Mouse (Mus musculus) neutrophil, adult 5-6 weeks (primary cell): ENCODE measurements at regions not wholly inside any gene's neighbourhood (a gene's known extent, or its start where the extent isn't known, plus 50 kb on each side); places are given as distances from the start of the nearest gene placed in this dataset.
"Not testable (repeated sequence)": the region's sequence is repeated elsewhere in the genome, so short reads cannot be mapped to it uniquely, and the experiment has no call there.

Experiments used
- ATAC-seq: fragments of 151-379, 151-347 bp; 2 replicates; pipeline ENCODE4 v1.8.0; 2017; ENCODE audit warnings: mild to moderate bottlenecking, moderate TSS enrichment; ENCODE audit not compliant: insufficient number of reproducible peaks, poor library complexity, low FRiP score, severe bottlenecking; ENCODE audit errors: extremely low read depth

DNA sequence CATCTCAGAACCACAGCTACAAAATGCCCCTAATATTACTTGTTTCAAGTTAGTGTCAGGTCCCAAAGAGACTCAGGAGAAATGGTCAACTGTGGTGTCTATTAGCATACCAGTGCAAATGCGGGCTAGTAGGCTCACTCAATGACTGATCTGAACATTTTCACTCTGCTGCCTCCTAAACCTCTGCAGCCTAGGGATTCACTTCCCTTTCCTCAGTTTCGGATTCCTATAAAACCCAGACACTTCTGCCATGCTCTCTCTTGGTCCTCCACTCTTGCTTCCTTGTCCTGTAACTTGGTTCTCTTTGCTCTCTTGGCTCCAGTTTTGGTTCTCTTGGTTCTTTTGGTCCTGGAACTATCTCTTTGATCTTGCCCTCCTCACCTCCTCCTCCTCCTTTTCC lies 206.3 kb upstream of the Spef2 start:
- ATAC-seq = no peak

- ATAC-seq = no peak
Observed at GRCm38 (mm10) chr15:9974999-9975398, 202.0 kb upstream of the Prlr start.

- no peak for ATAC-seq
Observed at GRCm38 (mm10) chr15:10011289-10012234, 165.5 kb upstream of the Prlr start.

DNA sequence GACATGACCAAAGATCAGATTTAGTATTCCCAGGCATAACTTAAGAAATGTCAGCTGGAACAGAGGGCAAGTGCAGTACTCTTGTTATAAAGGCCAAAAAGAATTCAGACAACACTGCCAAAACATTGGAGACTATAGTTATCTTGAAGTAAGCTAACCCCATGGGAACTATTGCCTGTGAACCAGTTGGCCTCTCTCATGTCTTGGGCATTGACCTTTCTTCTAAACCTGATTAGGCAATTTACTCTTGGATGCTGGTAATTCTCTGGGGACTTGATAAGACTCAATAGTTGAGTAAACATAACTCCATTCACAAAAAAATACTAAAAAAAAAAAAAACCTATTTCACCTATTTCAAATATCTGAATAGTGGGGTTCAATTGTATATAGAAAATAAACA lies 159.8 kb upstream of the Prlr start:
- no peak for ATAC-seq

DNA sequence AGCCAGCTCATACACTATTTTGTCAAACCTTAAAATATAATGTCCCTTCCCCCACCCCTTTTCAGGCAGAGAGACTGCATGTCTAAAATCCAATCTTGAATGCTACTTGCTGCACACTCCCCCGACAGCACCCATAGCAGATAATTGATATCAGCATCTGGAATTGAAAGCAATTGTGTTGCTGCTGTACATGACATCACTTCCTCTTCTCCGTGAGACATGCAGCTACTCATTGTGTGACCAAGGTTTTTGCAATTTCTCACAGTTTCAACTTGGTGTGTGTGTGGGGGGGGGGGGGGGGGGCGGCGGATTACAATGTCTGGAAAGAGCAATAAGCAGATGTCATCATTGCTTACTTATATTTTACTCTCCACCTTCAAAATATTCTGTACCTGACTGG lies 147.1 kb upstream of the Prlr start:
- ATAC-seq = peak; percentile 79

GRCm38 (mm10) chr15:10035561-10035960 lies 141.5 kb upstream of the Prlr start:
- ATAC-seq = 0 out of 2 replicates have a peak, but pooled peaks have one; percentile 30

DNA sequence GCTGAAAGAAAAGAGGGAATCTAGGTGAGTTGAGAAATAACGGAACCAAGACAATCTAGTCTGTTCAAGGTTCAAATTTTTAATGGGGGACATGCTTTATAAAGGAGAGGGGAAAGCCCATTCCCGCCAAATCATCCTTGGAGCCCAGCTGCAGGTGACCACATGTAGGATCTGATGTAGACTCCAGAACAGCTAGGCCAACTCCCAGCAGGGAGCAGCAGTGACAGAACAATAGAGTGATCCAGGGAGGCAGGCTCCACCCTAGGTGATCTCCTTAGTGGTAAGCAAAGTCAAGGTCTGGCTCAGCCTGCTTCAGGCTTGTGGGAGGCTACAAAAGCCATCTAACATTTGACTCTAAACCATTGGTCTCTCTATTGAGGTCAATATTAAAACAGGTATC lies 140.5 kb upstream of the Prlr start:
- ATAC-seq = not testable (repeated sequence)

DNA sequence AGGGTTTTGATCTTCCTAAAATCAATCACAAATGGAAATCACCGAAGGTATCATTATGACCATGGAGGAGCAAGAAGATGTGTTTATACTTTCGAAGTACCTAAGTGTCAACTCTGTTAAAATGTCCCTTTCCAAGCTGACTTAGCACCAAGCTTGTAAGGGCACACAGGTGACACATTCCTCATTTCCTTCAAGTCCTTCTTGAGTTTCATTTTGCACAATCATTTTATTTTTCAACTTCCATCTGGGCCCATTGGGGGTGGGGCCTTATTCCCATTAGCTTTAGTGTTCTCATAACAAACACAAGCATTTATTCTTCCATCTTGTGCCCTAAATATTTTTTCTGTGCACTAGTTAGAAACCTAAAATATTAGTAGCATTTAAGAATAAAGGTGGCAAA lies 103.5 kb upstream of the Prlr start:
- no peak for ATAC-seq

GRCm38 (mm10) chr15:10074916-10075315 lies 102.1 kb upstream of the Prlr start:
- peak; percentile 97 for ATAC-seq

DNA sequence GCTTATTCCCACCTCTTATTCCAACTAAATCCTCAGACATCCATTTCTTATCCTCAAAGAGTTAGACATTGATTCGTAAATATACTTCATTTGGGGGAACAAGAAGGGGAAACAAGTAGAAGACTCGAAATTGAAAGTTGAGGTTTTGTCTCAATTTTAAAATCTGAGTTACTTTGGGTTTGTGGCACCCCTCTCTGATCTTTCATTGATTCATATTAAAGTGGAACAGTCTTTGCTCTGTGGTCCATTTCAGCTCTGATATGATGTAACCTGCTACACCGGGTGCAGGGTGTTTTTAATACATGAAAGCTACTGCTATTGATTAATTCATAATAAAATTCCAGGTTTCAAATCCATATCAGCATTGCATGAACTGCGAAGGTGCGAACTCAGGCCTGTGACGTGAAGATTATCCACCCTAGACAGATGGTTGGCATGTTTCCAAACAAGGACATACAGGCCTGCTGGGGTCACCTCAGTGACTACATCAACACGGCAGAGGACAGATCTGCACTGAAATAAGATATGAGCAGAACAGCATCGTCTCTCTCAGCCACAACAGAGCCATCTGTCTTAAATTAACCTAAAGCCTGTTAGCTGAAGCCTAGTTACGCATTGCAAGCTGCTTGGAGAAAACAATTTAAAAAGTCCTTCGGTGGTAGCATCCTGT lies 101.5 kb upstream of the Prlr start:
- no peak for ATAC-seq

DNA sequence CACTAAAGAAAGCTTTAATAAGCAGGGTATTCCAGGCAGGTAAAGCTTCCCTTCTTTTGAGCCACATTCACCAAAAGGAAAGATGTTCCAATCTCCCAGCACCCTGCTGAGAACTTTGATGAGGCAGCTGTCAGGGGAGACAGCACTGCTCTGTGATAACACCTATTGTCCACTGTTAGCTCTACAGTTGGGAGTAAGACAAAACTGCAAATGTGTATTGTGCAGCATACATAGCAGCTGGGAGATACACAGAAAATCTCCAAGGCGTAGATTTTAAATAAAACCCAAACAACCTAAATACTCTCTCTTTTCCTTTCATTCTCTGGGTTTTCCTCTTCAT lies 101.0 kb upstream of the Prlr start:
- ATAC-seq = no peak

GRCm38 (mm10) chr15:10078434-10078833 lies 98.6 kb upstream of the Prlr start:
- no peak for ATAC-seq

DNA sequence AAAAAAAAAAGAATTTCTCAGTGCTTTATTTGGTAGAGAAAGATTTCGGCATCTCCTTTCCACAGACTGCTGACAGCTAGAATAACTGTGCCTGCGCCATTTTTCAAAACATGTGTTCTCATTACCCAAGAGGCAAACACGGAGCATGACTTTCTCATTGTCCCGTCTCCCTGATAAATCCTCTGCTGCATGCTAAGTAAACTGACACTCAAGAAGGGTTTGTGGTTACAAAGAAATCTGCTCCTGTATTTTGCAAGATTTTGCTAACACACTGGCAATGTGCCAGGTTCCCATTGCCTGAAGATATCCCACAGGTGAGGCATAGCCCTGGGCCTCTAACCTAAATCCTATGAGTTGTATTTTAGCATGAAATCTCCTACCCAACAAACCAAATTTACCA lies 97.5 kb upstream of the Prlr start:
- ATAC-seq = no peak

DNA sequence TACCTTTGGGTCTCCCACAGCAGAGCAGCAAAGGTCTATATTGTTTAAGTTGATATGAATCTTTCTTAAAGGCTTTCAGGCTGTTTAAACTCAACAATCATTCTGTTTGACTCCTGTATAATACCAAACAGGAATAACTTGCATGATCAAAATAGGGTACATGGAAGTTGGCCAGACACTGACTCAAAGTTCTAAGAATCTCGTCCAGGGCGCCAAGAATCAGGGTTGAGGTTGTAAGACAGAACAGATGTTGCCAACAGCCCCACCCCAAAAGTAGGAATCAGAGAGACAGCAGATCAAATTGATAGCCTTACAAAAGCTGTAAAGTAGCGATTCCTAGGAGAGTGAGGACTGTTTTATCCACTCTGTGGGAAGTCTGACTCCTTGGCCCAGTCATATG lies 88.3 kb upstream of the Prlr start:
- ATAC-seq = no peak

GRCm38 (mm10) chr15:10090384-10091092 lies 86.5 kb upstream of the Prlr start:
- 0 out of 2 replicates have a peak, but pooled peaks have one; percentile 13 for ATAC-seq

DNA sequence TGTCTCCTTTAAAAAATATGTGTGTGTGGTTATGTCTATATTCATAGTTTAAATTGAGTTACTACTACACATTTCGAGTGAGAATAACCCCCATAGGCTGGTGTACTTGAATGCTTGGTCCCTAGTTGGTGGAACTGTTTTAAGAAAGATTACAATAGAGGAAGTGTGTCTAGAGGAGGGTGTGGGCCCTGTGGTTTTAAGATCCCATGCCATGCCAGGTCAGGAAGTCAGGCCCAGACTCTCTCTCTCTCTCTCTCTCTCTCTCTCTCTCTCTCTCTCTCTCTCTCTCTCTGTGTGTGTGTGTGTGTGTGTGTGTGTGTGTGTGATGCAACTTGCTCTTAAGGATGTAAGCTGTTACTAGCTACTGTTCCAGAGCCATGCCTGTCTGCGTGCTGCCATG lies 73.7 kb upstream of the Prlr start:
- peak; percentile 95 for ATAC-seq

DNA sequence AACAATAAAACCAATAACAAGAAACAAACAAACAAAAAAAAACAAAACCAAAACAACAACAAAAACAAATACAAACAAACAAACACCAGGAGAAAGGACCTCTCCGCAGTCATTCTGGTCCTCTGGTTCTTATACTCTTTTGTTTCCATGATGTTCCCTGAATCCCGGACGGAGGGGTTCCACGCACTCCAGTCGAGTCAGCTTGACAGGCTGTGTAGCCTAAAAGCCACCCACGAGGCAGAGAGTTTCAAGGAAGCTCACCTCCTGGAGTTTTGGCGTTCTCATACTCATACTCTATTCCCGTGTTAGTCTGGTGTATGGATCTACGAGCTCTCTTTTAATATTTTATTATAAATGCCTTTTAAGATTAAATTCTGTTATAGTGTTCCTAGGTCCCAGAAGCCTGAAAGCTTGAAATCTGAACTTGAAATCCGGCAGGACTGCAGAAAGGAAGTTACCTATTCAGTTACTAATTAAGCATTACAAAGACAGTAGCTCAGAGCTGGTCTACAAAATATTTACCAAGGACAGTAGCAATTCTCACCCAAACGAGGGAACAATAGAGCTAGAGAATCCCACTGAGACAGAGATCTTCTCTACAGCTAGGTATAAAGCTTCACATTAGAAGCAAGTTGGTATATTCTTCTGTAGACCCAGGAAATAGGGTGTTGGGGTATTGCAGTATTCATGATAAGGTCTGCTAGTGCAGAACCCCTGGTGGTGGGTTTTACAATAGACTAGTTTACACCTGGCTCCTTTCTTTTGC lies 71.6 kb upstream of the Prlr start:
- not testable (repeated sequence) for ATAC-seq

GRCm38 (mm10) chr15:10106853-10107252 lies 70.2 kb upstream of the Prlr start:
- ATAC-seq = no peak
